Mouse (Mus musculus) heart, embryonic 16.5 days (tissue): ENCODE measurements around the gene Nck1. TPM values are rescaled to one million over a fixed set of nuclear protein-coding genes. Genes with fewer than 3 reads are reported as not detected.

Source experiments
- ATAC-seq: fragments of 200-750 bp; cut with Nextera tagmentation; replicated peaks from 2 replicates; pipeline ENCODE4 v1.8.0; 2017; ENCODE audit warnings: moderate number of reproducible peaks; ENCODE audit not compliant: insufficient read depth, low FRiP score; ENCODE audit errors: extremely low read depth
- H3K27ac ChIP-seq: fragments of 300-500 bp; sonication (generic); 2 replicates; pipeline ENCODE4 v1.5.1; 2014; ENCODE audit warnings: mild to moderate bottlenecking, low read length, control low read depth, moderate library complexity
- H3K27me3 ChIP-seq: fragments of 300-500 bp; sonication (generic); 2 replicates; pipeline ENCODE4 v1.6.1; 2014; ENCODE audit warnings: low read length, mixed read lengths; ENCODE audit not compliant: control insufficient read depth, insufficient read depth
- H3K36me3 ChIP-seq: fragments of 300-500 bp; sonication (generic); 2 replicates; pipeline ENCODE4 v1.6.1; 2014; ENCODE audit not compliant: control insufficient read depth, insufficient read depth
- H3K4me1 ChIP-seq: fragments of 300-500 bp; sonication (generic); 2 replicates; pipeline ENCODE4 v1.6.1; 2014; ENCODE audit warnings: low read length, mixed read lengths; ENCODE audit not compliant: control insufficient read depth, insufficient read depth
- H3K4me2 ChIP-seq: fragments of 300-500 bp; sonication (generic); 2 replicates; pipeline ENCODE4 v1.6.1; 2014; ENCODE audit warnings: low read depth, mild to moderate bottlenecking, control low read depth, low read length
- H3K4me3 ChIP-seq: fragments of 300-500 bp; sonication (generic); 2 replicates; pipeline ENCODE4 v1.5.1; 2014; ENCODE audit warnings: mild to moderate bottlenecking, control low read depth, low read length
- H3K9ac ChIP-seq: fragments of 300-500 bp; sonication (generic); 2 replicates; pipeline ENCODE4 v1.6.1; 2014; ENCODE audit warnings: low read length, control low read depth
- H3K9me3 ChIP-seq: fragments of 300-500 bp; sonication (generic); replicated peaks from 2 replicates; pipeline ENCODE4 v1.6.1; 2016; ENCODE audit warnings: low read length; ENCODE audit not compliant: control insufficient read depth
- whole genome bisulfite sequencing: fragments of 180-500 bp; shearing (Covaris S2); extraction: QIAGEN DNeasy Blood & Tissue Kit; methylation state at CpG from one replicate; pipeline ENCODE4 v1.1.7; 2014; 5-methylcytosine and 5-hydroxymethylcytosine counted together
- polyA plus RNA-seq: library from polyadenylated mRNA; unstranded; fragments of >200 nt; fragmentation: Nextera tagmentation; extraction: Ambion mirVana; gene quantifications from 2 replicates; pipeline ENCODE4 v1.2.1, GENCODE M21; 2015

Gene Nck1
- polyA plus RNA-seq, 1 experiment from 2014 or later: 66.3 TPM

- WGBS: 96% methylated on average over 8 of the region's 8 CpGs
- Histone ChIP-seq H3K27me3 (no peaks in the 10 kb centered on the region), H3K4me1 (peaks cover 3% of the 10 kb centered on the region; the same call in 1 of the 2 replicates), H3K9ac (no peak overlapping the region), H3K9me3 (0 out of 2 replicates have a peak, but pooled peaks cover 3% of the 10 kb centered on the region), H3K36me3 (peaks cover 2% of the 10 kb centered on the region; the same call in 1 of the 2 replicates), H3K27ac (no peak overlapping the region), H3K4me3 (no peak overlapping the region), H3K4me2 (no peak overlapping the region)
- ATAC-seq: no peak
Observed at GRCm38 (mm10) chr9:100468151-100468550, 77.8 kb downstream of the Nck1 start.

- no peaks in the 10 kb centered on the region for H3K27me3 ChIP-seq
- H3K9me3 ChIP-seq: 0 out of 2 replicates have a peak, but pooled peaks cover 3% of the 10 kb centered on the region
- H3K9ac ChIP-seq: no peak overlapping the region
- no peak overlapping the region for H3K4me3 ChIP-seq
- ATAC-seq: peak; percentile 20; the same call in 1 of the 2 replicates
- H3K4me2 ChIP-seq: no peak overlapping the region
- H3K4me1 ChIP-seq: peaks cover 3% of the 10 kb centered on the region; the same call in 1 of the 2 replicates
- H3K27ac ChIP-seq: no peak overlapping the region
- WGBS: 53% methylated on average over 7 of the region's 7 CpGs
- peaks cover under 1% of the 10 kb centered on the region; the same call in 1 of the 2 replicates for H3K36me3 ChIP-seq
Observed at GRCm38 (mm10) chr9:100467653-100468052, 78.3 kb downstream of the Nck1 start.

GRCm38 (mm10) chr9:100466743-100467142 is 79.2 kb downstream of the Nck1 start:
- 0 out of 2 replicates have a peak, but pooled peaks cover 3% of the 10 kb centered on the region for H3K9me3 ChIP-seq
- no peak overlapping the region for H3K9ac ChIP-seq
- no peak overlapping the region for H3K4me3 ChIP-seq
- no peaks in the 10 kb centered on the region for H3K27me3 ChIP-seq
- no peak overlapping the region for H3K27ac ChIP-seq
- 62% methylated on average over 3 of the region's 3 CpGs for WGBS
- ATAC-seq: no peak
- no peaks in the 10 kb centered on the region for H3K36me3 ChIP-seq
- no peak overlapping the region for H3K4me2 ChIP-seq
- peaks cover 4% of the 10 kb centered on the region; the same call in 1 of the 2 replicates for H3K4me1 ChIP-seq

DNA sequence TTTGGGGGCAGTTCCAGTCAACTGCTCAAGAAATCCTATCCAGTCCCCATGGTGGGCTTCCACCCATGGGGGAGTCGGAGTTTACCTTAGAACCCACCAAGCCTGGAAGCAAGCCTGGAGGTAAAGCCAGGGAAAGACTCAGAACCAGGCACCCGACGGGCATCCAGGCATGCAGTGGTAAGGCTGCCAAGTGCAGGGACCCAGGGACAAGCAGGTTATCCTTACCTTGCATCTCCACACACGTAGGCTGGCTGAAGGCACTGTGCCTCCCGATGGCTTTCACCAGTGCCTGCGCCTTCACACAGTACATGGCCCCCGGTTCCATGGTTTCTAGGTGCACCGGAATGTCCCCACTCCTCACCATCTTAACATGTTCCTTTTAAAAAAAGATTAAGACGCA is 79.9 kb downstream of the Nck1 start:
- 94% methylated on average over 9 of the region's 9 CpGs for WGBS
- Histone ChIP-seq H3K9me3 (0 out of 2 replicates have a peak, but pooled peaks cover 3% of the 10 kb centered on the region), H3K4me3 (no peak overlapping the region), H3K4me2 (no peak overlapping the region), H3K27me3 (no peaks in the 10 kb centered on the region), H3K9ac (no peak overlapping the region), H3K27ac (no peak overlapping the region), H3K36me3 (no peaks in the 10 kb centered on the region), H3K4me1 (peaks cover 4% of the 10 kb centered on the region; the same call in 1 of the 2 replicates)
- ATAC-seq: no peak

DNA sequence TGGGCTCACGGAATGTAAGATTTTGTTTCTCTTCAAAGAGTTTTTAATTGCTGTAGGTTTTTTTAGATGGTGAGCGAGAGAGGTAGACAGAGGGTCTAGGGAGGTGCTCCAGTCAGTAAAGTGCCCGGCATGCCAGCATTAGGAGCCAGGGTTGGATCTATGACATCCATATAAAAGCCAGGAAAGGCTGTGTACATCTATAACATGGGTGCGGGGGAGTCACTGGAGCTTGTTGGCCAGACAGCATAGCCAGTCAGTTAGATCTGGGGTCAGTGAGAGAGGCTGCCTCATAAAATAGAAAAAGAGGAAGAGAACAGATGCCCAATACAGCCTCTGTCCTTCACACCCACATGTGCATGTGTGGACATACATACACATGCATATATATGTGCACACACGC is 80.6 kb downstream of the Nck1 start:
- Histone ChIP-seq H3K9ac (no peak overlapping the region), H3K4me2 (no peak overlapping the region), H3K27ac (no peak overlapping the region), H3K4me3 (no peak overlapping the region), H3K36me3 (no peaks in the 10 kb centered on the region), H3K9me3 (0 out of 2 replicates have a peak, but pooled peaks cover 3% of the 10 kb centered on the region), H3K27me3 (no peaks in the 10 kb centered on the region), H3K4me1 (0 out of 2 replicates have a peak, but pooled peaks cover 2% of the 10 kb centered on the region)
- 91% methylated on average over 5 of the region's 5 CpGs for WGBS
- ATAC-seq: no peak

DNA sequence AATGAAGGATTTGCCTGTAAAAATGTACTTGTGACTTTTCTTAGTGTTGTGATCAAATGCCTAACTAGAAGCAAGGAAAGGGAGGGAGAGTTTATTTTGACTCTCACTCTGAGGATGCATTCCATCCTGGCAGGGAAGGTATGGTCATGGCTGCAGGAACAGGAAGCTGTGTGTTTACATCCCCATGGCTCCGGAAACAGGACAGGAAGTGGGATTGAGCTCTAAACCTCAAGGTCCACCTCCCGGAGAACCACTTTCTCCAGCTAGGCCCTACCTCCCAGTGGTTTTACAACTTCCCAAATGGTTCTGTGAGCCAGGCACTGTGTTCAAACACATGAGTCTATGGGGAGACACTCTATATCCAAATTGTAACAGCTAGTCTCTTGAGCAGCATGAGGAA is 82.2 kb downstream of the Nck1 start:
- no peaks in the 10 kb centered on the region for H3K36me3 ChIP-seq
- no peak for ATAC-seq
- H3K9ac ChIP-seq: no peak overlapping the region
- no peaks in the 10 kb centered on the region for H3K27me3 ChIP-seq
- no peak overlapping the region for H3K27ac ChIP-seq
- no peak overlapping the region for H3K4me3 ChIP-seq
- 0 out of 2 replicates have a peak, but pooled peaks cover 2% of the 10 kb centered on the region for H3K4me1 ChIP-seq
- H3K4me2 ChIP-seq: no peak overlapping the region
- 0 out of 2 replicates have a peak, but pooled peaks cover 3% of the 10 kb centered on the region for H3K9me3 ChIP-seq
- 68% methylated on average over 2 of the region's 2 CpGs for WGBS

GRCm38 (mm10) chr9:100462098-100462497 is 83.8 kb downstream of the Nck1 start:
- Histone ChIP-seq H3K9me3 (0 out of 2 replicates have a peak, but pooled peaks cover 3% of the 10 kb centered on the region), H3K4me2 (no peak overlapping the region), H3K4me1 (0 out of 2 replicates have a peak, but pooled peaks cover 2% of the 10 kb centered on the region), H3K27me3 (no peaks in the 10 kb centered on the region), H3K36me3 (no peaks in the 10 kb centered on the region), H3K9ac (no peak overlapping the region), H3K4me3 (no peak overlapping the region), H3K27ac (peak overlapping the region; percentile 17)
- no peak for ATAC-seq
- WGBS: 85% methylated on average over 4 of the region's 4 CpGs

- H3K4me3 ChIP-seq: no peak overlapping the region
- peak overlapping the region; percentile 17 for H3K27ac ChIP-seq
- H3K27me3 ChIP-seq: no peaks in the 10 kb centered on the region
- no peak overlapping the region for H3K9ac ChIP-seq
- H3K4me2 ChIP-seq: no peak overlapping the region
- H3K4me1 ChIP-seq: 0 out of 2 replicates have a peak, but pooled peaks cover 2% of the 10 kb centered on the region
- 64% methylated on average over 9 of the region's 9 CpGs for WGBS
- H3K9me3 ChIP-seq: 0 out of 2 replicates have a peak, but pooled peaks cover 3% of the 10 kb centered on the region
- no peaks in the 10 kb centered on the region for H3K36me3 ChIP-seq
- ATAC-seq: no peak
Observed at GRCm38 (mm10) chr9:100461671-100462070, 84.3 kb downstream of the Nck1 start.

- Histone ChIP-seq H3K4me2 (no peak overlapping the region), H3K36me3 (no peaks in the 10 kb centered on the region), H3K27ac (peak overlapping the region; percentile 21; the same call in 1 of the 2 replicates), H3K4me3 (no peak overlapping the region), H3K9me3 (0 out of 2 replicates have a peak, but pooled peaks cover 3% of the 10 kb centered on the region), H3K27me3 (no peaks in the 10 kb centered on the region), H3K9ac (no peak overlapping the region), H3K4me1 (0 out of 2 replicates have a peak, but pooled peaks cover 2% of the 10 kb centered on the region)
- peak; percentile 59; the same call in 1 of the 2 replicates for ATAC-seq
- 85% methylated on average over 9 of the region's 9 CpGs for WGBS
Observed at GRCm38 (mm10) chr9:100460203-100460602, 85.7 kb downstream of the Nck1 start.
